Mouse (Mus musculus) layer of hippocampus, adult 8-10 months (tissue): ENCODE data around the gene Taf12. TPM values are rescaled to one million over a fixed set of nuclear protein-coding genes. Genes with fewer than 3 reads are reported as not detected.
"Not testable (repeated sequence)": the region's sequence is repeated elsewhere in the genome, so short reads cannot be mapped to it uniquely, and the experiment has no call there.

Source experiments
- DNase-seq, 2 experiments: peaks; one replicate each; pipeline ENCODE4 v3.0.0; 2022; ENCODE audit warnings: low spot score in 2 of 2
- total RNA-seq, 4 experiments: library from RNA; stranded (reverse); gene quantifications; 2 replicates each; pipeline ENCODE4 v1.2.4; 2022

Gene Taf12
- total RNA-seq, 4 experiments from 2014 or later, result 20.6 to 27.9 (median 24.9) TPM

DNA sequence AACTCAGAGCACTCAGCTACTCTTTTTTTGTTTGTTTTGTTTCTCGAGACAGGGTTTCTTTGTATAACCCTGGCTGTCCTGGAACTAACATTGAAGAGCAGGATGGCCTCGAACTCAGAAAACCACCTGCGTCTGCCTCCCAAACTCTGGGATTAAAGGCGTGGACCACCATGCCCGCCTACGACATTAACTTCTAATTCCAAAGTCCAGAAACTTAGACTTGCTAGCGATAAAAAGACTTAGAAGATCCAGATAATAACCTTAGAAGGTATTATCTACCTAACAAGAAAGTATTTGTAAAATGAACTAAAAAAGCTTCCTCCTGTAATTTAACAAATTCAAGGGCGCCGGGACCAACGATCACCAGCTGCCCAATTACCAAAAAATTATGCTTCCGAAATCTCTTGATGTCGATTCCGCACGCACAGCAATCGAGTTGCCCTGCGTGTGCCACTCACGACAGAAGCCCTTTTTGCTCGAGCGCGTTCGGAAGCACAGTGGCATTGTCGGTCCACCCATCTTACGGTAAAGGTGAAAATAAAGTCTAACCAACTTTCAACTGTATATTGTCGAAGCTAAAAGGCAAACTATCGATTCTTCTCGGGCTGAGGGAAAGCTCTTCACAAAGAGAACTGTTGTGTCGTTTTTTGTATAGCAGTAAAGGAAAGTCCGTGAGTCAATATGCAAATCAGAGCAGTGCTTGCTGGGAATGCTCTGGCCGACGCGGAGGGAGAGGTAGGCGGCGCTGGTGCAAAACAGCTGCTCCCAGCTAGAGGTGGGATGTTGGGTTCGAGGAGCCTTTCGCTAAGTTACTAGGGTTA lies 4.2 kb upstream of the Taf12 start:
- DNase-seq, result peak; percentile 83

DNA sequence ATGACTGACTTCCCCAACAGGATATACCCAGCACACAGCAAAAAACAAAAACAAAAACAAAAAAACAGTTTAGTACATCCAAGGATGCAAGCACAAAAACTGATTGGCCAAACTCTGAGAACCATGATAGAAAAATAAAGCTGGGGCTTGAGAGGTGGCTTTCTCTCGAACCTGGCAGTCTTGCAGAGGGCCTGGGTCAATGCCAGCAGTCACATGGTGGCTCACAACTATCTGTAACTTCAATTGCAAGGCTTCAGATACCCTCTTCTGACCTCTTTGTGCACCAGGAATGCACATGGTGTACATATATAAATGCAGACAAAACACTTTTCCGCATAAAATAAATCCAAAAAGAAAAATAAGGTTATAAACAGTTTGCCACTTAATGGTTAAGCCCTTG lies 1.0 kb upstream of the Taf12 start:
- DNase-seq, result no peak

DNA sequence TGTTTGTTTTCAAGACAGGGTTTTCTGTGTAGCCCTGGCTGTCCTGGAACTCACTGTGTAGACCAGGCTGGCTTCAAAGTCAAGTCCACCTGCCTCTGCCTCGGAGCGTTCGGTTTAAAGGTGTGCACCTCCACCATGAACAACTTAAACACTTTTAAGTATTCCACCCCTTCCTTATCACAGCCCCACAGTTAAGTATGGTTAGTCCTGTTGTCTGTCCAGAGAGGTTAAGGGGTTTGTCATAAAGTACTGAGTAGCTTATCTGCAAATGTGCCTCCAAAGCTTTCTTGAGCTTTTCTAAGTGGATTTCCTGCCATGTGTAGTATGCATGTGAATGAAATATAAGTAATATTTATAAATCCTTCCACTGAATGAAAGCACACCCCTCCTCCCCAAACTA lies 1.8 kb downstream of the Taf12 start:
- DNase-seq, result no peak

DNA sequence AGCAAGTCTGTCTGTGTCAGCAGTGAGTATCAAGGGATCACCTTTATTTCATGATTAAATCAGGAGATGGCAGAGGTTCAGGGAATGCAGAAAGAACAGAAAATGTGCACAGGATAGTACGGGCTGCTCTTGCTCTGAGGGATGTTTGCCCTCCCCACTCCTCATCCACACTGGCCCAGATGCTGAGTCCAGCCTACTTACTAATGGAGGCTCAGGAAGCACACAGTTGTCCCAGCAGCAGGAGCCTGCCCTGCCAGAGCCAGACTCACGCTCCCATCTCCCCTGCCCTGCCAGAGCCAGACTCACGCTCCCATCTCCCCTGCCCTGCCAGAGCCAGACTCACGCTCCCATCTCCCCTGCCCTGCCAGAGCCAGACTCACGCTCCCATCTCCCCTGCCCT lies 14.7 kb downstream of the Taf12 start:
- not testable (repeated sequence) for DNase-seq

DNA sequence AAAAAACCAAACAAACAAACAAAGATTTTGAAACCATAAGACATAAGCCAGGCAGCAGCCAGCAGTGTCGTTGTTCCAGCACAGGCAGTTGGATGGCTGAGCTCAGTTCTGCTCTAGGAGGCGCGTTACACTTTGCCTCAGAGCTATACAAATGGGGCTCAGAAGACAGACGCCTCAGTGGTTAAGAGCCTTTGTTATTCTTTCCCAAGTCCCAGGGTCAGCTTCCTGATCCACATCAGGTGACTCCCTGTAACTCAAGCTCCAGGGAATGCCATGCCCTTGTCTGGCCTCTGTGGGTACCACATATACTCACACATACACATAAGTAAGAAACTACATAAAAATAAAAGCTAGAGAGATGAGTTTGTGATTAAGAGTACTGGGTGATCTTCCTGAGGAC lies 16.9 kb downstream of the Taf12 start:
- DNase-seq, result no peak

DNA sequence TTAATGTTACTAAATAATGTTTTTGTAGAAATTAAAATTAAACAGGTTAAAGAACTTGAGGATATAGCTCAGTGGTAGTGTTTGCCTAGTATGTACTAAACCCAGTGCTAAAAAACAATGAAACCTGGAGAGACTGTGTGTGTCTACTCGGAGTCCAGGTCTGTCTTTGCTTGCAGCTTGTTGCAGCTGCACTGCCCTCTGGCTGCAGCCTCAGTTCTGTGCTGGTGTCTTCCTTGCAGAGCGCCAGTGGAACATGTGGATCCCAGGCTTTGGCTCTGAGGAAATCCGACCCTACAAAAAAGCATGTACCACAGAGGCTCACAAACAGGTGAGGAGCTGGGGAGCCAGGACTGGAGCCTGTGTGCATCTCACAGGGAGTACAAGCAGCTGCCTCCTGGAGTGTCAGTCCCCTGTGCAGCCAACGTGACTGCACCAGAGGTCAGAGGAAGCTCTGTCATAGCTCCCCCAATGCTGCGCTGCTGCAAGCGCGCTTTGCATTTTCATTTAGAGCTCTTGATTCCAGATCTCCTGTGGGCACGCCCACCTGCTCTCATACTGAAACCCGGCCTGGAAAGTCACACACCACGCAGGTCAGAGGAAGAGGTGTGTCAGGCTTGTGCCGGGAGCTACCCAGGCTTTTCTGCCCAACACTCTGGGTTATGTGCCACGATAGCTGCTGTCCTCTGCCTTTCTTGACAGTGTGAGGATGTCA lies 17.6 kb downstream of the Taf12 start:
- no peak for DNase-seq

DNA sequence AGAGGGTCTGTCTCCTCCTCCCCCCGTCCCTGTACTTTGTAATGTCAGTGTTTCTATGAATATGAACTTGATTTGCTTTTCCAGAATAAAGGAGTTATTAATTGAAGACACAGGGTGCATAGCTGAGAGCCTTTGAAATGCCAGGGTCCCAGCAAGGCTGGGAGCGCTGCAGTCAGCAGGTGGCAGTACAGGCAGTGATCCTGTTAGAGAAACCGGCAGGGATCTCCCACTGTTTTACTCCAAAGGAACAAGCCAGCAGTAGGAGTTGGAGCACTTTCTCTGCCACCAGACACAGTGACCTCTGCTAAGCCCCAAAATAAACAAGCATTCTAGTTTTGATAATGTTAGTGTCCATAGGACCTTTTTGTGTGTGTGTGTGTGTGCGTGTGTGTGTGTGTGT lies 18.8 kb downstream of the Taf12 start:
- peak in 1 of 2 experiments; percentile 43 for DNase-seq

DNA sequence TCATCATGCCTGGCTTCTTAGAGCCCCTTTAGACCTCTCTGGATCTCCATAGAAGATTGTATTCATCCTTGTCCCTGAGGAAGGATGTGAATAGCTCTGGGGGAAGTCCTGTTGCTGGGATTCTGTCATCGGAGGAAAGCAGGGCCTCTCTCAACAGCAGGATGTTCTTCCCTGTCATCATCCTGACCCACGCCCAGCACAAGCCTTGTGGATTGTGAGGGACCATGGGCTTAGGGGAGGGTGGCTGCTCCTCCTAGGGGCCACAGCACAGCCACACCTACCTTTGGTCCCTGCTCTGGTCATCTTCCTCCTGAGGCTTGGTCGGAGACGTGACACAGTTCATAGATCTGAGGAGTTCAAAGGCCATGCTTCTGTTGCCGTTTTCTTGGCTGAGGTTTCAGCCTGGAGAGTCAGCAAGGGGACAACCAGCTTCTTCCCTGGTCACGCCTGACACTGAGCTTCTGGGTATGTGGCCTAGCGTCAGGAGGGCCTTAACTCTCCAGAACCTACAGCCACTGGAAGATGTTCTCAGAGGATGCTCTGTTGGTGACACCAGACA lies 19.6 kb downstream of the Taf12 start:
- no peak for DNase-seq

DNA sequence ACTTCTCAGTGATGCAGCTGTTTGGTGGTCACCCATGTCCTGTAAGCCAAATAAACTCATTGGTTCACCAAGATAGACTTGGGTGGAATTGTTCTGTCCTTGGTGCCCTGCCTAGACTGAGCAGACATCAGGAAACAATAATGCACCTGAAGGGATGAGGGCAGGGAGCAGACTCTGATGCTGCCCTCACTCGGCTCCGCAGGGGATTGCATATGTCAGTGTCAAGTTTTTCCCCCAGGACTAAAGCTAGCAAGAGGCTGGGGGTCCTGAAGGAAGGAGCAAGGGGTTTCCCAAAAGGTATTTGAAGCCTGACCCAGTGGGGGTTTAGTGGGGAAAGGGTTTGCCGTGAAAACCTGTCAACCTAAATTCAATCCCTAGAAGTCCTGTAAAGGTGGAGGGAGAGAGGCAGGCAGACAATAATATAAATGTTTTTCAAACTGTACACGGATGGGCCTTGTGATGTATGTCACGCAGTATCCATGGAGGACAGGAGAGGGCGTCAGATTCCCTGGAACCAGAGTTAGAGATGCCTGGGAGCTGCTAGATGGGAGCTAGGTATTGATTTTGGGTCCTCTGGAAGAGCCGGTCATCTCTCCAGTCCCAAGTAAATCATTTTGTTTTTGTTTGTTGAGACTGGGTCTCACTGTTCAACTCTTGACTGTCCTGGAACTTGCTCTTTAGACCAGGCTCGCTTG lies 21.7 kb downstream of the Taf12 start:
- no peak for DNase-seq

DNA sequence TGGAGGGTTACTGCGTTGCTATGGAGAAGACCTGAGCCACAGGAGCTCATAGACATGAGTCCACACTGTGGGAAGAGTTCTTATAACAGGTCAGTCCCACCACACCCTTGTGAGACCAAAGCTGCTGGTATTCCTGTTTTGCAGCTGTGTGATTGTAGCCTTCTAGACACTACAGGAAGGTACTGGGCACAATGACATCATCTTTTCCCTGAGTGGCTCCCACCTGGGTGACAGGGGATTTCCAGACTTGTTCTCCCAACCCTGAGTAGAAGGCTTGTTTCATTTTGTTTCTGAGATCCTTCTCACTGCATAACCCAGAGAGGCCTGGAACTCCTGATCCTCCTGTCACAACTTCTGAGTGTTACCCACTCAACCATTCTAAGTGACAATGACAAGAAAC lies 25.7 kb downstream of the Taf12 start:
- DNase-seq, result no peak

DNA sequence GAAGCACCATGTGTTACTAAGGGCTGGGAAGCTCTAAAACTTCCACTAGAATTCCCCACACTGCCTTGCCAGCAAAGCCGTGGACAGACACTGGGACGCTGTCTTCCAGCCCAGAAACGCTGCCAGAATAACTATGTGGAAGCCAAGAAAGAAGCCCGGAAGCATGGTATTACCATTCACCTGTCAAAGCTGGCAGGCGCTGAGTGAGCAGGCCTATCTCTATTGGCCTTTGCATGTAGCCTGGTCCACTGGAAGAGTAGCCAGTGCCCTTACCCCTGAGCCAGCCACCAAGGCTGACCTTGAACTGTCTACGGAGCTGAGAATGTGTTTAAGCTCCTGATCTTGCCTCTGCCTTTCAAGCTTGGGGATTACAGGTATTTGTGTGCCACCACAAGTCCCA lies 27.3 kb downstream of the Taf12 start:
- DNase-seq, result no peak

DNA sequence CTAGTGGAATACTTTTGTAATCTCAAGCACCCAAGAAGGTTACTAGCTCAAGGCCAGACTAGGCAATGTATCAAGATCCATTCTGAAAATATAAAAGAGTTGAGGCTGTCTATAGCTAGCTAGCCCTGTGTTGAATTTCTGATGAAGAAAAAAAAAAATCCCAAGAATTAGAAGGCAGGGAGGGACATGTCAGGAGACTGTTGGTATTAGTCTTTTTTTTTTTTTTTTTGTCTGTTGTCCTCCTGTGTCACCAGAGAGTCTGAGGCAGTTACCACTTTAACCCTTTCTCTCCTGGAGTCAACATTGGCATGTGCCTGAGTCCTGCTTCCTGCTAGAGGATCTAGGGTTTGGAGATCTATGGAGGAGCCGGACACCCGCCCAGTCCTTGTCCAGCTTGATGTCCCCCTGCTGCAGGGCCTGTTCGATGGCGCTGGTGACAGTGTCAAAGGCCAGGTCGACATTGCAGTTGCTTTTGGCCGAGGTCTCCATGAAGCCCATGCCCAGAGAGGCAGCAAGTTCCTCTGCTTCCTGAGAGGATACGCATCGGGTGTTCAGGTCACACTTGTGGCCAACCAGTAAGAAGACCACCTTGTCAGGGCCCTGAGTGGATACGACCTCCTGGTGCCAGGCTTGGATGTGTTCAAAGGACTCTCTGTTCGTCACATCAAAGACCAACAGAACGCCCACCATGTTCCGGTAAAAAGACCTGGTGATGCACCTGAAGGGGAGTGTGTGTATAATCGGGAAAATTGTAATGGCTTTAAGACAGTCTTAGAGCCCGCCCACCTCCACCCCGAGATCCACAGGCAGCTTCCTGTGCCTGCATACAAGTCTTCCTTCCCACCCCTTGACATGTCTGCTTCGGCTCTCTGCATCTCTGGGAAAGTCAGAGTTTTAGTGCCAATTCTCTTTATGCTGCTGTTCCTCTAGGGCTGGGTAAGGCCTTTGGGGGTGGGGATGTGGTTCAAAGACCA lies 28.1 kb downstream of the Taf12 start:
- no peak for DNase-seq

DNA sequence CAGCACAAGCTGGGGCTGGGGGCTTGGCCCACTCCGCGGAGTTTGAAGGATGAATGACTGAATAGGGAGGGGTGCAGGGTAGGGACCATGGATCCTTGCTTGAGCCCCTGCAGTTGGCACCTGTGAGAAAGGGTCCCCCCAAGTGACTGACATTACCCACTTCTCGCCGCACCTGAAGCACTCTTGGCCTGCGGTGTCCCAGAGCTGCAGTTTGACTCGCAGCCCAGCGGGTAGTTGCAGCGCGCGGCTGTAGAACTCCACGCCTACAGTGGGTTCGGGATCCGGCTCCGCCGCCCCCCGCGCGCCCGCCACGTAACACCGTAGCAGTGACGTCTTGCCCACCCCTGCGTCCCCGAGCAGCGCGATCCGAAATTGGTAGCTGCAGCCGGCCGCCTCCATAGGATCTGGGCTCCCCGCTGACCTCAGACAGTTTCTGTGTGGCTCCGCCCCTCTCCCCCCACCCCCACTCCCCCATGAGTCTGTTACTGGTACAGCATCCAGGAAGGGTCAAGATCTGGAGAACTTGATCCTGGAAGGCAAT lies 28.8 kb downstream of the Taf12 start, which contains the start of gene Rab42:
TSS of gene Rab42 (minus strand) at position 447 of the 541 bp plus-strand sequence.
- peak in 1 of 2 experiments; percentile 52 for DNase-seq

DNA sequence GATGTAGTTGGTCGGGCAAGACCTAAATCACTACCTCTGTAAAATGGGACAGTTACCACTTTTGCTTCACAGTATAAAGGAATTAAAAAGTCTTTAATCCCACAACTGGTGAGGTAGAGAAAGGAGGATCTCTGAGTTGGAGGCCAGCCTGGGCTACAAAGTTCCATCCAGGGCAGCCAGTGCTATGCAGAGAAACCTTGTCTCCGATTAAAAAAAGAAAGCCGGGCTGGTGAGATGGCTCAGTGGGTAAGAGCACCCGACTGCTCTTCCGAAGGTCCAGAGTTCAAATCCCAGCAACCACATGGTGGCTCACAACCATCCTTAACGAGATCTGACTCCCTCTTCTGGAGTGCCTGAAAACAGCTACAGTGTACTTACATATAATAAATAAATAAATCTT lies 29.3 kb downstream of the Taf12 start:
- DNase-seq, result not testable (repeated sequence)

DNA sequence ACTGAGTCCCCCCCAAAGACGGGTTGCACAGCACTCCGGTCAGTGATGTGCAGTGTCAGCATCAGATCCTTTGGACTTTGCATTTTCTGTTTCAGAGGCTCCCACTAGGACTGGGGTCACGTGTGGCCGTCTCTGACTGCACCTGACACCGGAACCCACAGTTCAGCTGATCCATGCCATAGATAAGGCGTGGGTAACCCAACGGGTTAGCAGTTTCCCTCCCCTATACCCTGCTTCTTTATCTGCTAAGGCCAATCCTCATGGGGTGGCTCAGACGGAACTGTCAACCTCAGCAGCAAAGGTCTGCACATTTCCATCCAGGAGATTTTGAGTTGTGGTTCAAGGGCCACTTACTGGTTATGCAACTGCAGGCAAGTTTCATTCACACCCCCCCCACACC lies 31.1 kb downstream of the Taf12 start:
- no peak for DNase-seq

DNA sequence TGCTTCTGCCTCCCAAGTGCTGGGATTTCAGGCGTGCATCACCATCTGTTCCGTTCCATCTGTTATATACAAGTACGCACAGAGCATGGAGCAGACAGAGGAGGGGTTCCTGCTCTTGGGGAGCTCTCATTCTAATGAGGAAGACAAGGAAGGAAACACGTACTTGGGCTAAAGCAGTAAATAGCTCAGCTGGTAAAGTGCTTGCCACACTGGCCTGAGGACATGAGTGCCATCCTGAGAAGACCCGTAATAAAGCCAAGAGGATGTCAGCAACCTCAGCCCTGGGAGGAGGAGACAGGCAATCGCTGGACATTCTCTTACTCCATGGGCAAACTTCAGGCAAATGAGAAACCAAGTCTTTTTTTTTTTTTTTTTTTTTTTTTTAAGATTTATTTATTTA lies 31.8 kb downstream of the Taf12 start:
- no peak for DNase-seq

DNA sequence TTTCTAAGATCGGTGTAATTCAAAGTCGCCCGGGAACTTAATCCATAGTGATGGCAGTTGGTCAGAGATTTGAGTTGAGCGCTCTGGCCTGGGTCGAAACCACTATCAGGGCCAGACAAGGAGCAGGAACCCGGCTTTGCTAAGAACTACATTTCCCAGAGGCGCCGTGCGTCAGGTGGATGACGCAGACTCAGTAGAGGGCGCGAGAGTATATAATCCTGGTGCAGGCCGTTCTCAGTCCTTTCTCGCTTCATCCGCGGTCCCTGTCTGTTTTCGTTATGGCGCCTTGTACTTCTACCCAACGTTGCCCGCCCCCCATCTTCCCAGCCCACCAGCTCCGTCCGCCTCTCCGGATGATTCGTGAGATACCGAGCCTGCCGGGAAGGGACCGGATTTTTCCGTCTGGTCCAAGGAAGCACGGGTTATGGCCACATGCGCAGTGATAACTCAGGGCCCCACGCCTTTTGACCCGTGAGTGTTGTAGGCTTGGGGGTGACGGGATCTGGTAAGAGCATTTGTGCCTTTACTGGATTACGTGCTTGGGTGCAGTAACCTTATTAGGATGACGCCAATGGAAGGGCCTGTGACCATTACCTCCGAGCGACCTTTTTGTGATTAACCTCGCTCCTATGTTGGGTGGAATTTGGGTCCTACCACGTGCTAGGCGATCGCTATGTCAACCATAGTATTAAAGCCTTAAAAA lies 34.4 kb downstream of the Taf12 start:
- DNase-seq, result peak; percentile 92 to 94

DNA sequence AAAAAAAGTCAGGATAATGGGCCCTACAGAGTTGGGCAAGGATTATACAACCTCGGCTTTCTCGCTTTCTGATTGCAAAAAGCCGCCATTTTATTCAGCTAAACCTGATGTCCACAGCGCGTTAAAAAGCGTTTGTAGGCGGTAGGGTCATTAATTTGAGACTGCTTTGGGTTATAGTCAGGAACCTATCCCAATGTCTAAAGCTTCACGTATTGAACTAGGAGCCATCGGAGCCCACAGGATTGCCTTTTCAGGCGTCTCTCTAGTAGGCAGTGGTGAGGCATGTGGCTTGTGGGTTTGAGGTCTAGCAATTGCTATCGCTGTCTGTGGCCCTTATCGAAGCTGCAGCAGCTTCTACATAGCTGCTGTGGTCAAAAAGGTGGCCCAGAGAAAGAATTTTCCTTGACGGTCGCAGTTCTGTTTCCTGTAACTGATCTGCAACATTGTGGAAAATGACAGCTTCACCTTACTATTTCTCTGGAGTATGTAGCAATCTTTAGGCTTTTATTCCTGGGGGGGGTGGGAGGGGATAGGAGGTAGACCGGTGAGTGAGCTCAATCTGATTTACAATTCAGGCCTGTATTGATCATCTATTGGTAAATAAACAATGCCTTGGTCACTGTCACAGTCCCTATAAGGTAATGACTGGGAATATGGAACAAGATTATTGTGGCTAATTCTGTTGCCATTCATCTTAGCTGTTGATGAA lies 35.1 kb downstream of the Taf12 start:
- DNase-seq, result peak in 1 of 2 experiments; percentile 27

DNA sequence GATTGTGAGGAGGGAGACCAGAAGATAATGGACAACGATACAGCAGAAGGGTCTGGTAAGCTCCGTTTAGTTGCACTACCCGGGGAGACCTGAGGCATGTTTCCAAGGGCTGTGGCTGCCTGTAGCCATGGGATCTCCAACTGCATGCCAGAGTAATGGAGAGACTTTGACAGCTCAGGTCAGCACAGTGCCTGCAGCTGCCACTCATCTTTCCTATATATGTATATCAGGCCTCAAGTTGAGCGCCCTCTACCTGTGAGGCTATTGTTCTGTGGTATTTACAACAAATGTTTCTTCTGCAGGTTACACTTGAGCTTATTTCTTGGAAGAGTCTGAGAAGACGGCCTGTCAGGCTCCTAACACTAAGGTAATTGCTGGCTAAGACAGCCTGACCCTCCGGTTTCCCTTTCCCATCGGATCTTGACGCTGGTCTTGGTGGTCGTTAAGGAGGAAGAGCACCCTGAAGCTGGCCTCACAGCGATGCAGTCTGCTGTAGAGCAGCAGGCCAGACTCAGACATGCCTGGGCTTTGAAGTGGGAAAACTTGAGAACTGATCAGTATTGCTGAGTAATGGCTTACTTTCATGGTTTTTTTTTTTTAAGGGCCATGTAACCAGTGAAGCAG lies 35.8 kb downstream of the Taf12 start:
- DNase-seq, result peak in 1 of 2 experiments; percentile 39
